Mouse (Mus musculus): Measurements from ENCODE around the gene D17Wsu92e.

GRCm38 (mm10) chr17:27774198-27774597 lies 46.2 kb downstream of the D17Wsu92e start:
- TF ChIP-seq CTCF (IDR thresholded peaks at IDR 0.05; ENCODE audit: borderline replicate concordance, insufficient read depth, low read length) (no peak), POLR2A (IDR thresholded peaks at IDR 0.05; ENCODE audit: low read depth, low read length) (no peak)
